Mouse (Mus musculus) c-Kit-positive CD71-positive TER-119-positive erythroid progenitor cells, embryonic 14.5 days (primary cell): ENCODE results near the gene Rbfox3.

Source experiments
- DNase-seq: peaks from one replicate; pipeline ENCODE4 v3.0.0-alpha.2; 2013; ENCODE audit warnings: low spot score

Rbfox3 gene

DNA sequence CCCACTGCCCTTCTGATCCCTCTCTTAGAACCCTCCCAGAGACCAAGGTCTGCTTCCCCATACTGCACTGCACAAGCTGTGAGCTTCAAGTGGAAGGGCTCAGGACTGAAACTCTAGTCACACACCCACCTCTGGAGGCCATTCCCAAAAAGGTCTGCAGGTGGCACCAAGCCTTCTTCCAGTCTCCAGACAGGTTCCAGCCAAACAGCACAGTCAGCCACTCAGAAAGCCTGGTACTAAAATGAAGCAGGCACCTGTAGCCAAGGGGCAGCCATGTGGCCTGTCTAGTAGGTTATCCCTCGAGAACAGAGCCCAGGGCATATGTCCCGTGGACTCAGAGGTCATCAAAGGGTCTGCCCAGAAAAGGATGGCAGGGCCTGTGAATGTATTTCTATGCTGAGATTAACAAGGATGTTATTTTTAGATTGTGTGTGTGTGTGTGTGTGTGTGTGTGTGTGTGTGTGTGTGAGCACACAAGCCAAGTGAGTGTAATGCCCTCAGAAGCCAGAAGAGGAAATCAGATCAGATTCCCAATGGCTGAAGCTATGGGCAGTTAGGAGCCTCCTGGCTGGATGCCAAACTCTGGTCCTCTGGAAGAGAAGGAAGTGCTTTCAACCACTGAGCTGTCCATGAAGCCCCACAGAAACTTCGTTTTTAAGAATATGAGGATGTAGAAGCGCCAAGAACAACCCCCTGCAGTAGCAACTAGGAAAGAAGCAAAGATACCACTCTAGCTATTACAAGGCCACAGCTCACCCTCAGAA is at the start of gene Rbfox3:
Gene Rbfox3, minus strand, starts transcription at position 291 of the 764 bp plus-strand sequence.
- no peak for DNase-seq

- no peak for DNase-seq
Observed at GRCm38 (mm10) chr11:118960649-118961048, 49.3 kb upstream of the Rbfox3 start.

- no peak for DNase-seq
Observed at GRCm38 (mm10) chr11:118957070-118957471, 45.7 kb upstream of the Rbfox3 start.

DNA sequence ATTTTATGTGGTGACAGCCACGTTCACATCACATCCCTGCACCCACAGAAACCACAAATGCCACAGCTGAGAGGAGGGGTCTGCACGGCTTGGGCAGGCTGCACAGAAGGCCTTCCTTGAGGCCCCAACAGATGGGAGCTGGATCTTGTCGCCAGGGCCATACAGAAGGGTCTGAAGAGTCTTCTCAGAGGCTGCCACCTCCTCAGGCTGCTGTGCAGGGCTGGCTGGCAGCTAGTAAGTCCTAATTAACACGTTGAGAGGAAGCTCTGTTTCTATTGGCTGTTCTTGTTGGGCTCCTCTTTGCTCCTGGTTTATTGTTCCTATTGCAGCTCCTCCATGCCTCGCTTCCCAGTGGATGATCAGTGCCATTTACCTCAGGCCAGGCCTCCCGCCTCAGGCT is 43.6 kb upstream of the Rbfox3 start:
- no peak for DNase-seq

- DNase-seq: no peak
Observed at GRCm38 (mm10) chr11:118945868-118946267, 34.5 kb upstream of the Rbfox3 start.

DNA sequence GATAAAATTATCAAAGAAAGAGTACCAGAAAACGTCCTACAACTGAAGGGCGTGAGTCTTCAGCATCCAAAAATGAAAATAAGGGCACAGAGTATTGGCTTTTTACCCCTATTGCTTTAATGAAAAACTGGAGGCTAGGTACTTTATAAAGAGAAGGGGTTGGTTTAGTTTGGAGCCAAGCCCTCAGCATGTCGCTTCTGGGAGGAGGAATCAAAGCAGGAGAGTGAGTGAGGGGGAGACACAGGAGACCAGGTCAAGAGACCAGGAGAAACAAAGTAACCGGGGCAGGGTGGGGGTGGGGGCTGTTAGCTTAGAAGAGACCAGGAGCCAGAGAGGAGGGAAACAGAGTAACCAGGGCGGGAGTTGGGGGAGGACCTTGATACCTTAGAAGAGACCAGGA is 29.9 kb upstream of the Rbfox3 start:
- DNase-seq: no peak

DNA sequence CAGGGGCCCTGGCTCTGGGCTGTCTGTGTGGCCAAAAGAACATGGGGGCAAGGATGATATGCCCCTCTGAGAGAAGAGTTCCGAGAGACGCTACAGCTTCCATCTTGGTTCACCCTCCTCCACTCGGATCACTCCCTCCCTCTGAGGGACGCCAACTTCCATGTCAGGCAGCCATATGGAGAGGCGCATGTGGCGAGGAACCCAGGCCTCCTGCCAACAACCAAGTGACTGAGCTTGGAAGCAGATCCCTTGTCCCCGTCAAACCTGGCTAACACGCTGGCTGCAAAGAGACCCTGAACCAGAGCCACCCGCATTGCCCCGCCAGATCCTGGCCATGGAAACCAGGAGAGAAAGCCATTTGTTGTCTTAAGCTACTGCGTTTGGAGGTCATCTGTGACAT is 29.1 kb upstream of the Rbfox3 start:
- no peak for DNase-seq

DNA sequence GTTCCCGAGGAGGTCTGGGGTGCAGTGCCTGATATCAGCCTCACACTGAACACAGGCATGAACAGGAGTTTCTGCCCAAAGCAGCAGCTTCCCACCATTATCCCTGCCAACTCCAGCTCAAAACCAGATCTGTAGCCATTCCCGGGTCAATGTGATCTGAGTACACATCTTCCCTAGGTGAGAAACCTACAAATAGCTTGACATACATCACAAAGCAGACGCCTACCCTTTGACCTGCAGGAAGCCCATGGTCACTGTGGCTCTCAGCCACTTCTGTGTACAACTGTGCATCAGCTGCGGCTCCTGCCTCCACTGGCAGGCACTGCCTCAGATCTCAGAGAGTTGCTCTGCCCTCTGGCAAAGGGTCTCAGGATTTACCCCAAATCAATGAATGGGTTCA is 28.3 kb upstream of the Rbfox3 start:
- DNase-seq: no peak

GRCm38 (mm10) chr11:118934925-118935324 is 23.5 kb upstream of the Rbfox3 start:
- DNase-seq: no peak

DNA sequence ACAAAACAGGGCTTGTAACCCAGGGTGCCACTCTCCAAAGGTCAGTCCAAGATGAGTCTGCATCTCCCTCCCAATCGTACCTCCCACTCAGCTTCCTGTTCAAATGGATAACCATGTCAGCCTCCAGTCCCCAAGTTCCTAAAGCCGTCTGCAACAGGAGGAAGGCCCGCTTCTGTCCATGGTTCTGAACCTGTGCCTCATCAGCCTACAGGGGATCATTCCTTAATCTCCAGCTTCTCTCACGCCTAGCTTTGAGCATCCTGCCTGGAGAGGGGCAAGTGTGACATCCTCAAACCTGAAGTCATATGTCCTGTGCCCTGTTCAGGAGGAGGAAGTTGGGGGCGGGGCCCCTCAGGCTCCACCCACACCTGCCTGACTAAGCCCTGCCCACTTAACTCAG is 15.7 kb upstream of the Rbfox3 start:
- no peak for DNase-seq

DNA sequence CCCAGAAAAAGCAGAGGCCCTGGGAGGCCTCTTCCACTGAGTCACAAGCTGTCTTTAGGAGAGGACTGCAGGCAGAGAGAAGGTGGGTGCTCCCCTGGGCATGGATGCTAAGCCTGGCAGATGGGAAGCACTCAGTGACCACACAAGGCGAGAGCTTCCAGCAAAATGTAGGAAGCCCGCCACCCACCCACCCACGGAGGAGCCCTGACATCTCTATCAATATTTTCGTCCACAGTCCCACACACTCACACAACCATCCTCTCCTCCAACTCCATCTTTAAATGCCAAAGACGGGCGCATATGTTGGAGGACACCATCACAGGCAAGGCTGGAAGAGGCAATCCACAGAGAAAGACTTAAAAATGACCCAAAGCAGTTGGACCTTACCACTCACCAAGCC is 10.5 kb upstream of the Rbfox3 start:
- DNase-seq: no peak

DNA sequence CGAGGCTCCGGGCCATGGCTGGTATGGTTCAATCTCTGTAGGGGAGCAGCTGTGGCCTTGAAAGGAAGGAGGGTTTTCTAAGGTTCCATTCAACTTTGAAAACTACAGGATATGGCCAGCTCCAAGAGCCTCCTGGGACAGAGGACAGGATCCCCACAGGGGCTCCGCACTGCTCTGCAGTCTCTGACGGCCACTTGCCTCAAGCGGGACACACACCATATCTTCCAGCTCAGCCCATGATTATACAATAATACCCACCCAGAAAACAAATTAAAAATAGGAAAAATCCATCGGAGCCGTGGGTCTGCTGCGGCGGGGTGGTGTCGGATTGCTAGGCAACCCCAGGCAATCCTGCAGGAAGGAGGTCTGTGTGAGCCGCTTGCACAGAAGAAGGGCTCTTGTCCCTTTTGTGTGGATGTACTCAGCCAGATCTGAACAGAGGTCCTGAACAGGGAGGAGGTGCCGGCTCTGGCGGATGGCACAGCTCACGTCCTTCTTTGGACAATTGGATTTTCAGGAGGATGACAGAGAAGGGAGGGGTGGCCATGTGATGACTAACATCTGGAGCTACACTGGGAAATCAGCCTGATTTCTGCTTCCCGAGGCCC is 5.1 kb upstream of the Rbfox3 start:
- no peak for DNase-seq

DNA sequence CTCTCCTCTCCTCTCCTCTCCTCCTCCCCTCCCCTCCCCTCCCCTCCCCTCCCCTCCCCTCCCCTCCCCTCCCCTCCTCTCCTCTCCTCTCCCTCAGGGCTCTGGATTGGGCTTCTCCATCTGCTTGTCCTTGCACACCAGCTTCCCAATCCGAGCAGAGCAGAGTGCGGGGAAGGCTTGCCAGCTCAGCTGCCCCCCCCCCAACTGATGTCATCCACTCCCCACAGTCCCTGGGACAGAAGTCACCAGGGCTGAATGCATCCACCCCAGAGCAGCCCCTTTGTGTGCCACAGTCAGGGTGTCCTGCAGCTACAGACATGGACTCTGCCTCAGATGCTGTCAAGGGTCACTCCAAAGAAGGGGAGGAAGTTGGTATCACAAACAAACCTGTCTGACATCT is 4.5 kb upstream of the Rbfox3 start:
- DNase-seq: no peak

DNA sequence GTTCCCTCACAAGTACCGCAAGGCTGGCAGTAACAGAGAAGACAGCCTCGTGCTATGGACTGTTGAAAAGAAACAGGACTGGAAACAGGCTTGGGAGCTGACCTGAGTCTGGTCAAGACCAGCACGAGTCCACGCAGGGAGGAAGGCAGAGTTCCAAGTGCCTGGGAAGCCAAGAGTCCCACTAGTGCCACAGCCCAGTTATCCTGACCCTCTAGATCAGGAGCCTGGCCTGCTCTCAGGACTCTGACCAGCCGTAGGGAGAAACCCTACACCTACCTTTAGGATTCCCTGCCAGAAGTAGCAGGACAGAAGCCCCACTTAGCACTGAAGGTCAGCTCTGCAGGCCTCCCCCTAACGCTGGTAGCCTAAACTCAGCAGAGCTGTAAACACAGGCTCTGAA is 1.3 kb upstream of the Rbfox3 start:
- no peak for DNase-seq

DNA sequence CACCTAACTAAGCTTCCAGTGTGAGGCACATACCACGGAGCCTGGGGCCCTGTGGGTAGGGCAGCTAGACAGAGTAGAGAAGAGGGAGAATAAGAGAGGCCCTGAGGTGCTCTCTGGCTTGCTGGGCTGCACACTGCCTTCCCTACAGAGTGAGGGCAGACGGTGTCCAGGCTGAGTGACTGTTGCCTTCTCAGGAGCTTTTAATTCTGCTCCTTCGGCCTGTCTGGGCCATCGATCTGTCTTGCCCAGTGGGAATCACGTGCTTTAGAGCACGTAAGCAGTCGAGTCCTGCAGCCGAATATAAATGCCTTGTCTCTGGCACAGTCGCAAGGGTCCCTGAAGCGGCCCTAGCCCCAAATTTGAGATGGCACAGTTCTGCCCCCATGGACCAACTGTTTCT is 641 bp downstream of the Rbfox3 start:
- DNase-seq: no peak

- DNase-seq: no peak
Observed at GRCm38 (mm10) chr11:118909814-118910201, 1.6 kb downstream of the Rbfox3 start.

- no peak for DNase-seq
Observed at GRCm38 (mm10) chr11:118908981-118909813, 2.2 kb downstream of the Rbfox3 start.

- DNase-seq: no peak
Observed at GRCm38 (mm10) chr11:118908431-118908980, 2.9 kb downstream of the Rbfox3 start.

DNA sequence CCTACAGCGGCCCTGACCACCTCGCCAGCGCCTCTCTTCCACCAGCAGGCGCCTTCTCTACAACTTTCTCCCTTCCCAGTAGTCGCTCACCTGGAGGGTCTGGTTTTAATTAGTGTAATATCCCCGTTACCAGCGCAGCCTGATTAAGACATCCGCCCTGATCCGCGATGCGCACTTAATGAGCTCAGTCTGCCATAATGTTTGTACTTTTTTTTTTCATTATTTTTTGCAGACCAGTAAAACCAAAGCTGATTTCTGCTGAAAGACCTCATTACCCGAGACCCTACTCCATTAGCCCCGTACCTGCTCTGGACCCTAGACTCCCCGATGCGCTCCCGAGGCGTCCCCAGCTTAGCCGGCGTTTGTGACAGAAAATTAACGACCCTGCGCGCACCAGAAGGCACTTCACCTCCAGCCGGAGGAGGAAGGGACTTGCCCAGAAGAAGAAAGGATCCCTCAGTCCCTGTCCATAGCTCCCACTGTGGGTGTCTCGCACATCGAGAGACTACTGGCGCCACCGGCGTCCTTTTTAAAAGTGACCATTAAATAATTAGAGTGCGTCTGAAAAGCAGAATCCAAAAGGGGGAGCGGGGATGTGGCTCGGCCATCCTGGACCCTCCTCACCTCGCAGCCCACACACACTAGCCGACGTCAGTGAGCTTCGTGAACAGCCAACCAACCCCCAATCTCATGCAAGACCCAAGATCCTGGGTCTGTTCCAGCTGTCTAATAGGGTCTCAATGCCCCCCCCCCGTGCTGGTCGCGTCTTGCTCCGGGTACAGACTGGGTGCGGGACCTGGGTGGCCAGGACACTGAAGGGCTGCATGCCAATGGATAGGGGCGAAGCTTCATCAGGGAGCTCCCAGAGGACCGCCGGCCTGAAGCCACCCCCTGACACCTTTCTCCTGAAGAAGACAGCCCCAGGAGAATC is 3.7 kb downstream of the Rbfox3 start:
- DNase-seq: no peak

GRCm38 (mm10) chr11:118906824-118907470 is 4.5 kb downstream of the Rbfox3 start:
- DNase-seq: no peak
